Mouse (Mus musculus) midbrain, postnatal 0 days (tissue): Measurements from ENCODE around the gene Nop58. TPM values are rescaled to one million over a fixed set of nuclear protein-coding genes. Genes with fewer than 3 reads are reported as not detected.

ENCODE experiments used
- ATAC-seq: fragments of 200-750 bp; cut with Nextera tagmentation; 2 replicates; pipeline ENCODE4 v1.8.0; 2017; ENCODE audit warnings: moderate number of reproducible peaks, mild to moderate bottlenecking, moderate TSS enrichment, moderate library complexity; ENCODE audit not compliant: low FRiP score
- DNase-seq: peaks from one replicate; pipeline ENCODE4 v3.0.0-alpha.2; 2015; ENCODE audit warnings: low spot score
- H3K27ac ChIP-seq: fragments of 300-500 bp; sonication (generic); 2 replicates; pipeline ENCODE4 v1.5.1; 2014; ENCODE audit warnings: low read depth, mild to moderate bottlenecking, low read length, mixed read lengths
- H3K27me3 ChIP-seq: fragments of 300-500 bp; sonication (generic); 2 replicates; pipeline ENCODE4 v1.6.1; 2014; ENCODE audit warnings: low read length, control low read depth, mixed read lengths; ENCODE audit not compliant: insufficient read depth
- H3K36me3 ChIP-seq: fragments of 300-500 bp; sonication (generic); 2 replicates; pipeline ENCODE4 v1.6.1; 2014; ENCODE audit warnings: low read length, control low read depth, mixed read lengths; ENCODE audit not compliant: insufficient read depth
- H3K4me1 ChIP-seq: fragments of 300-500 bp; sonication (generic); 2 replicates; pipeline ENCODE4 v1.6.1; 2014; ENCODE audit warnings: mild to moderate bottlenecking, control low read depth, antibody characterized with exemption, low read length, mixed read lengths; ENCODE audit not compliant: insufficient read depth
- H3K4me2 ChIP-seq: fragments of 300-500 bp; sonication (generic); 2 replicates; pipeline ENCODE4 v1.6.1; 2014; ENCODE audit warnings: low read depth, mild to moderate bottlenecking, low read length, mixed read lengths; ENCODE audit not compliant: poor library complexity, severe bottlenecking
- H3K4me3 ChIP-seq: fragments of 300-500 bp; sonication (generic); 2 replicates; pipeline ENCODE4 v1.5.1; 2014; ENCODE audit warnings: low read depth, mild to moderate bottlenecking, low read length, moderate library complexity
- H3K9ac ChIP-seq: fragments of 300-500 bp; sonication (generic); replicated peaks from 2 replicates; pipeline ENCODE4 v1.6.1; 2014; ENCODE audit warnings: mild to moderate bottlenecking, low read length, moderate library complexity, mixed read lengths; ENCODE audit not compliant: poor library complexity, severe bottlenecking
- H3K9me3 ChIP-seq: fragments of 300-500 bp; sonication (generic); 2 replicates; pipeline ENCODE4 v1.6.1; 2016; ENCODE audit warnings: low read length, control low read depth
- CTCF ChIP-seq: IDR thresholded peaks from 2 replicates; pipeline ENCODE4 v1.5.1; 2016; ENCODE audit warnings: antibody characterized with exemption, mild to moderate bottlenecking
- WGBS: fragments of 180-500 bp; shearing (Covaris S2); extraction: QIAGEN DNeasy Blood & Tissue Kit; methylation state at CpG from one replicate; pipeline ENCODE4 v1.1.7; 2014; 5-methylcytosine and 5-hydroxymethylcytosine counted together
- polyA plus RNA-seq: library from polyadenylated mRNA; unstranded; fragments of >200 nt; fragmentation: Nextera tagmentation; extraction: Ambion mirVana; gene quantifications from 2 replicates; pipeline ENCODE4 v1.2.1, GENCODE M21; 2015
- total RNA-seq: library from RNA; depleted of rRNA; stranded (reverse); fragments of >200 nt; gene quantifications from 2 replicates; pipeline ENCODE4 v1.2.3, GENCODE M21; 2014

Nop58 gene
- total and polyA plus RNA-seq, 2 experiments from 2014 or later, result 88.6 to 146 TPM

- Histone ChIP-seq H3K27ac (no peak overlapping the region), H3K4me1 (peaks cover 10% of the 10 kb centered on the region), H3K9ac (no peak overlapping the region), H3K9me3 (no peaks in the 10 kb centered on the region), H3K36me3 (peaks cover 3% of the 10 kb centered on the region; the same call in 1 of the 2 replicates), H3K4me3 (no peak overlapping the region), H3K27me3 (no peaks in the 10 kb centered on the region), H3K4me2 (no peak overlapping the region)
- ATAC-seq, result no peak
- TF ChIP-seq CTCF, result 0 out of 2 replicates have a peak, but pooled peaks have one; percentile 12
- DNase-seq, result no peak
- 91% methylated on average over 5 of the region's 5 CpGs for WGBS
Observed at GRCm38 (mm10) chr1:59690467-59690866, 5.7 kb downstream of the Nop58 start.

- no peaks in the 10 kb centered on the region for H3K9me3 ChIP-seq
- no peaks in the 10 kb centered on the region for H3K27me3 ChIP-seq
- DNase-seq (no peak), ATAC-seq (no peak)
- no peak overlapping the region for H3K27ac ChIP-seq
- 86% methylated on average over 5 of the region's 5 CpGs for WGBS
- H3K4me2 ChIP-seq, result no peak overlapping the region
- no peak overlapping the region for H3K9ac ChIP-seq
- TF ChIP-seq CTCF, result no peak
- peaks cover 39% of the 10 kb centered on the region for H3K36me3 ChIP-seq
- no peak overlapping the region for H3K4me3 ChIP-seq
- H3K4me1 ChIP-seq, result no peaks in the 10 kb centered on the region
Observed at GRCm38 (mm10) chr1:59697751-59698150, 13.0 kb downstream of the Nop58 start.

GRCm38 (mm10) chr1:59698207-59698606 lies 13.4 kb downstream of the Nop58 start:
- Histone ChIP-seq H3K4me1 (no peaks in the 10 kb centered on the region), H3K27me3 (no peaks in the 10 kb centered on the region), H3K9ac (no peak overlapping the region), H3K36me3 (peaks cover 39% of the 10 kb centered on the region), H3K9me3 (no peaks in the 10 kb centered on the region), H3K4me2 (no peak overlapping the region), H3K27ac (no peak overlapping the region), H3K4me3 (no peak overlapping the region)
- 97% methylated on average over 3 of the region's 3 CpGs for WGBS
- DNase-seq (no peak), ATAC-seq (no peak)
- no peak for TF ChIP-seq CTCF

GRCm38 (mm10) chr1:59701766-59702165 lies 17.0 kb downstream of the Nop58 start:
- no peak for DNase-seq
- no peak overlapping the region for H3K4me2 ChIP-seq
- no peak for ATAC-seq
- H3K4me1 ChIP-seq, result no peaks in the 10 kb centered on the region
- 100% methylated on average over 1 of the region's 1 CpGs for WGBS
- peak; percentile 55 for TF ChIP-seq CTCF
- H3K9me3 ChIP-seq, result no peaks in the 10 kb centered on the region
- peaks cover 44% of the 10 kb centered on the region for H3K36me3 ChIP-seq
- no peak overlapping the region for H3K27ac ChIP-seq
- H3K27me3 ChIP-seq, result no peaks in the 10 kb centered on the region
- H3K4me3 ChIP-seq, result no peak overlapping the region
- no peak overlapping the region for H3K9ac ChIP-seq

GRCm38 (mm10) chr1:59719900-59720299 lies 35.1 kb downstream of the Nop58 start:
- H3K4me1 ChIP-seq, result no peaks in the 10 kb centered on the region
- H3K36me3 ChIP-seq, result peaks cover 9% of the 10 kb centered on the region; the same call in 1 of the 2 replicates
- no peak overlapping the region for H3K9ac ChIP-seq
- no peak overlapping the region for H3K27ac ChIP-seq
- no peak overlapping the region for H3K4me2 ChIP-seq
- no peaks in the 10 kb centered on the region for H3K27me3 ChIP-seq
- peak; percentile 72 for TF ChIP-seq CTCF
- no peak overlapping the region for H3K4me3 ChIP-seq
- H3K9me3 ChIP-seq, result no peaks in the 10 kb centered on the region
- WGBS, result 54% methylated on average over 4 of the region's 4 CpGs
- no peak for ATAC-seq
- peak; percentile 67 for DNase-seq

- Histone ChIP-seq H3K4me1 (no peaks in the 10 kb centered on the region), H3K36me3 (0 out of 2 replicates have a peak, but pooled peaks cover 2% of the 10 kb centered on the region), H3K9ac (no peak overlapping the region), H3K27me3 (no peaks in the 10 kb centered on the region), H3K27ac (no peak overlapping the region), H3K9me3 (no peaks in the 10 kb centered on the region), H3K4me2 (no peak overlapping the region), H3K4me3 (no peak overlapping the region)
- TF ChIP-seq CTCF, result no peak
- 46% methylated on average over 4 of the region's 4 CpGs for WGBS
- peak; percentile 61 for DNase-seq
- no peak for ATAC-seq
Observed at GRCm38 (mm10) chr1:59725661-59726060, 40.9 kb downstream of the Nop58 start.
